9 mouse cellular contexts compared by ENCODE assay signal in the genomic region with DNA sequence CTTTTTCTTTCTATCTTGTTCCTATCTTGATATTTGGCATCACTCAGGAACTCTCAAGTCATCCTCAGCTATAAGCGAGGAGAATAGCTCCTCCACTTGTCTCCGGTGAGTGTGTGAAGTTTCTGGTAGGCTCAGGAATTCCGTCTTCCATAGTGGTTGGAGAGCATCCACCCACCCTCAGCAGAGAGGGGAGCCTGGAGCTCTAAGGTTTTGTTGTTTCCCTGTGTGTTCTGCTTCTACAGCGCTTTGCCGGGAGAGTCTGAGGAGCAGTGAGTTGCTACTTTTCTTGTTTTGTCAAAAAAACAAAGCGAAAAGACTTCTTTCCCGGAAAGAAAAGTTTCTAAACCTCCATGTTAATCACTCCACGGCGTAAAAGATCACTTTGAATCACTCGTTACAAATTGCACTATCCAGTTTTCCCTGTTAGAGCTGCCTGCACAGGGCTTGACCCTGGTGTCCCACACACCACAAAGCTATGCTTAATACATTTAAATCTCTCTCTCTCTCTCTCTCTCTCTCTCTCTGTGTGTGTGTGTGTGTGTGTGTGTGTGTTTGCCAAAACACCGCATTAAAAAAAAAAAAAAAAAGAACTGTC. TPM values are rescaled to one million over a fixed set of nuclear protein-coding genes. Genes with fewer than 3 reads are reported as not detected.
A peak's percentile ranks its signal among the peaks of the same experiment; 100 is the strongest.
DNase-seq lines count a peak whose midpoint lies in the region; ATAC-seq and TF ChIP-seq lines count a peak whose summit lies in the region.
"Had no signal": no experiment of that assay in that cellular context is flagged by ENCODE, and none has a peak within 500 bp of the region (broad histone marks: within the 10 kb centered on the region; RNA-seq: fewer than 3 reads in every experiment).

No protein-coding gene starts in this region.

- ATAC-seq in heart, embryonic 16.5 days (replicated peaks; ENCODE audit: extremely low read depth, insufficient read depth, low FRiP score): no peak
- ATAC-seq in midbrain, postnatal 0 days (ENCODE audit: low FRiP score): peak; percentile 34; the same call in 1 of the 2 replicates

- peak overlapping the region; percentile 84 for H3K27ac ChIP-seq in gastrocnemius, adult 2 months
- peak overlapping the region; percentile 55; the same call in 1 of the 2 replicates for H3K27ac ChIP-seq in heart, embryonic 16.5 days (ENCODE audit: low read length)
- H3K27ac ChIP-seq in midbrain, postnatal 0 days (ENCODE audit: low read depth, low read length): peak overlapping the region; percentile 90

- no peak for DNase-seq in gastrocnemius, adult 2 months
- no peak for DNase-seq in gastrocnemius, postnatal 36 days
- DNase-seq in embryo, embryonic 11 days: peak; percentile 47
- peak; percentile 17 to 25 for DNase-seq in layer of hippocampus, postnatal 14 days (ENCODE audit: low spot score in 2 of 2)
- DNase-seq in midbrain, postnatal 0 days (ENCODE audit: low spot score): peak; percentile 65
- DNase-seq in thymus, postnatal 14 days: no peak
- no peak for DNase-seq in gastrocnemius, postnatal 25 days

- peak overlapping the region; percentile 79 for H3K9ac ChIP-seq in heart, embryonic 16.5 days (ENCODE audit: low read length)
- peak overlapping the region; percentile 71 for H3K9ac ChIP-seq in midbrain, postnatal 0 days (replicated peaks; ENCODE audit: low read length, poor library complexity, severe bottlenecking)

- no peaks in the 10 kb centered on the region for H3K27me3 ChIP-seq in heart, embryonic 16.5 days (ENCODE audit: control insufficient read depth, insufficient read depth, low read length)
- no peaks in the 10 kb centered on the region for H3K27me3 ChIP-seq in midbrain, postnatal 0 days (ENCODE audit: insufficient read depth, low read length)

- TF ChIP-seq CTCF in gastrocnemius, adult 2 months (IDR thresholded peaks at IDR 0.05): no peak
- TF ChIP-seq CTCF in midbrain, postnatal 0 days (IDR thresholded peaks at IDR 0.05): peak; percentile 40

- peaks cover 9% of the 10 kb centered on the region for H3K4me1 ChIP-seq in heart, embryonic 16.5 days (ENCODE audit: control insufficient read depth, insufficient read depth, low read length)
- H3K4me1 ChIP-seq in midbrain, postnatal 0 days (ENCODE audit: insufficient read depth, low read length): no peaks in the 10 kb centered on the region

- no peaks in the 10 kb centered on the region for H3K36me3 ChIP-seq in heart, embryonic 16.5 days (ENCODE audit: control insufficient read depth, insufficient read depth)
- H3K36me3 ChIP-seq in midbrain, postnatal 0 days (ENCODE audit: insufficient read depth, low read length): no peaks in the 10 kb centered on the region
- H3K36me3 ChIP-seq: G1E had no signal

- intact Hi-C loops in gastrocnemius, adult 2 months (cut with DNase I): no loop called here
- intact Hi-C loops in gastrocnemius, postnatal 36 days (cut with DNase I): no loop called here

- H3K4me3 ChIP-seq in gastrocnemius, adult 2 months: peak overlapping the region; percentile 80
- H3K4me3 ChIP-seq in heart, embryonic 16.5 days (ENCODE audit: low read length): peak overlapping the region; percentile 79
- H3K4me3 ChIP-seq in midbrain, postnatal 0 days (ENCODE audit: low read depth, low read length): peak overlapping the region; percentile 73

- peak overlapping the region; percentile 96 for H3K4me2 ChIP-seq in heart, embryonic 16.5 days (ENCODE audit: low read depth, low read length)
- H3K4me2 ChIP-seq in midbrain, postnatal 0 days (ENCODE audit: low read depth, low read length, poor library complexity, severe bottlenecking): peak overlapping the region; percentile 68

- WGBS in heart, embryonic 16.5 days: 9% methylated on average over 11 of the region's 11 CpGs
- 2% methylated on average over 11 of the region's 11 CpGs for WGBS in midbrain, postnatal 0 days

- H3K9me3 ChIP-seq in heart, embryonic 16.5 days (replicated peaks; ENCODE audit: control insufficient read depth, low read length): no peaks in the 10 kb centered on the region
- no peaks in the 10 kb centered on the region for H3K9me3 ChIP-seq in midbrain, postnatal 0 days (ENCODE audit: low read length)
- H3K9me3 ChIP-seq: G1E had no signal

RNA-seq across cellular contexts. Expression of a gene that starts 1.3 kb away (rescaled TPM):
- 1 to 10 TPM; 2.0 to 2.2 TPM for total RNA-seq in gastrocnemius, adult 2 months (2021)
- total RNA-seq in gastrocnemius, postnatal 36 days (2021): 1 to 10 TPM; 1.8 to 2.2 TPM
- 3.3 and 5.0 TPM in 2 replicates for polyA plus RNA-seq in heart, embryonic 16.5 days (2015; fragmentation: Nextera tagmentation; extraction: Ambion mirVana)
- total RNA-seq in layer of hippocampus, postnatal 14 days (2021): 10 to 100 TPM; 37.0 to 41.1 TPM
- 27.3 and 39.0 TPM in 2 replicates for total RNA-seq in midbrain, postnatal 0 days (2014; rRNA removed)
- 17.1 and 17.3 TPM in 2 replicates for polyA plus RNA-seq in midbrain, postnatal 0 days (2015; fragmentation: Nextera tagmentation; extraction: Ambion mirVana)
- 1 to 10 TPM; 1.8 to 2.3 TPM for total RNA-seq in gastrocnemius, postnatal 25 days (2021)

Comparison
In these comparisons a context has a peak if more than half of its experiments do, and no peak if none do; other contexts are left out.
1. DNase-seq: peak in embryo, embryonic 11 days (single experiment), layer of hippocampus, postnatal 14 days (2 of 2) and midbrain, postnatal 0 days (single experiment); none in gastrocnemius, adult 2 months (single experiment), gastrocnemius, postnatal 36 days (0 of 2), thymus, postnatal 14 days (single experiment) and gastrocnemius, postnatal 25 days (single experiment).
2. Peak in every context shown above with its lines, with median percentiles within 50 percentile points of each other: H3K27ac ChIP-seq and H3K4me3 ChIP-seq.